Mouse (Mus musculus) regulatory T cell (primary cell): ENCODE measurements around the gene Gm42906.

Experiments
- in situ Hi-C: fragments of 300-600 bp; cut with MboI, MseI; formaldehyde crosslinking; loops from one replicate; pipeline ENCODE4 v1.15.1; 2025; ENCODE audit warnings: high pct_unique_total_duplicates

Gm42906 gene

GRCm38 (mm10) chr5:151026069-151026468, 401.9 kb downstream of the Gm42906 start:
- in situ Hi-C loops: no loop called here

- in situ Hi-C loops: no loop called here
Measured at GRCm38 (mm10) chr5:151024483-151024882, 403.5 kb downstream of the Gm42906 start.

- in situ Hi-C loops: no loop called here
Measured at GRCm38 (mm10) chr5:151023461-151023860, 404.5 kb downstream of the Gm42906 start.

GRCm38 (mm10) chr5:151022939-151023338, 405.0 kb downstream of the Gm42906 start:
- in situ Hi-C loops: no loop called here

GRCm38 (mm10) chr5:151022026-151022425, 405.9 kb downstream of the Gm42906 start:
- in situ Hi-C loops: no loop called here

GRCm38 (mm10) chr5:151020831-151021230, 407.1 kb downstream of the Gm42906 start:
- in situ Hi-C loops: no loop called here

GRCm38 (mm10) chr5:151020031-151020820, 407.7 kb downstream of the Gm42906 start:
- in situ Hi-C loops: no loop called here

- in situ Hi-C loops: no loop called here
Measured at GRCm38 (mm10) chr5:151018959-151019358, 409.0 kb downstream of the Gm42906 start.

- in situ Hi-C loops: no loop called here
Measured at GRCm38 (mm10) chr5:151018450-151018849, 409.5 kb downstream of the Gm42906 start.
